Mouse (Mus musculus) duodenum, adult 2 months (tissue): ENCODE results near the gene Bax. TPM values are rescaled to one million over a fixed set of nuclear protein-coding genes. Genes with fewer than 3 reads are reported as not detected.

Experiments used
- polyA plus RNA-seq: library from polyadenylated mRNA; depleted of rRNA; stranded (reverse); fragments of >200 nt; gene quantifications from 2 replicates; pipeline ENCODE4 v1.2.3, GENCODE M21; 2012; ENCODE audit warnings: low replicate concordance; rRNA removed

The Bax gene
- 99.5 and 120 TPM in 2 replicates for polyA plus RNA-seq

GRCm38 (mm10) chr7:45466283-45467089 is at the start of gene Bax:
TSS of gene Bax (minus strand) at chr7:45466898.

GRCm38 (mm10) chr7:45509912-45510787 is 43.5 kb upstream of the Bax start, which contains the start of gene Nucb1:
TSS of gene Nucb1 (minus strand) at chr7:45510406.

GRCm38 (mm10) chr7:45488293-45489204 is 21.9 kb upstream of the Bax start, which contains the start of gene Dhdh:
TSS of gene Dhdh (minus strand) at chr7:45488805.

GRCm38 (mm10) chr7:45486761-45487415 is 20.2 kb upstream of the Bax start, which contains the start of gene Gm45808:
TSS of gene Gm45808 (minus strand) at chr7:45486811.

GRCm38 (mm10) chr7:45481374-45481927 is 14.8 kb upstream of the Bax start, which contains the start of gene Tulp2:
TSS of gene Tulp2 (plus strand) at chr7:45481877.

GRCm38 (mm10) chr7:45459564-45460140 is 7.0 kb downstream of the Bax start, which contains the start of gene Ftl1:
TSS of gene Ftl1 (minus strand) at chr7:45459884.

GRCm38 (mm10) chr7:45437521-45438276 is 29.0 kb downstream of the Bax start, which contains the start of gene Ruvbl2:
TSS of gene Ruvbl2 (minus strand) at chr7:45438096.

GRCm38 (mm10) chr7:45434203-45435015 is 32.3 kb downstream of the Bax start, which contains the start of gene Gys1:
TSS of gene Gys1 (plus strand) at chr7:45434844.

GRCm38 (mm10) chr7:45420615-45420919 is 46.1 kb downstream of the Bax start, which contains the start of gene Lhb:
TSS of gene Lhb (plus strand) at chr7:45420820.

GRCm38 (mm10) chr7:45413113-45413863 is 53.4 kb downstream of the Bax start, which contains the start of gene Ntf5:
TSS of gene Ntf5 (plus strand) at chr7:45413695.

Other genes starting within 250 kb of the Bax start
- gene Cd37, start 227.8 kb downstream of the Bax start, polyA plus RNA-seq = 12.2 and 41.2 TPM in 2 replicates
- not detected in 2 replicates for gene Slc6a16, start 225.8 kb downstream of the Bax start, polyA plus RNA-seq
- gene Slc6a21, start 189.4 kb downstream of the Bax start, polyA plus RNA-seq = 0.13 TPM in 1 of 2 replicates, not detected in the other
- gene Trpm4, start 133.1 kb downstream of the Bax start, polyA plus RNA-seq = 125 and 254 TPM in 2 replicates
- gene Hrc, start 131.6 kb downstream of the Bax start, polyA plus RNA-seq = 0.09 and 0.55 TPM in 2 replicates
- 34.3 and 84.9 TPM in 2 replicates for gene Ppfia3, start 99.9 kb downstream of the Bax start, polyA plus RNA-seq
- 2.5 and 6.3 TPM in 2 replicates for gene Lin7b, start 96.3 kb downstream of the Bax start, polyA plus RNA-seq
- gene Snrnp70, start 71.2 kb downstream of the Bax start, polyA plus RNA-seq = 112 and 146 TPM in 2 replicates
- 0.05 TPM in 2 replicates for gene Kcna7, start 61.2 kb downstream of the Bax start, polyA plus RNA-seq
- 0.05 and 0.39 TPM in 2 replicates for gene Ntf5, start 53.2 kb downstream of the Bax start, polyA plus RNA-seq
- gene Lhb, start 46.1 kb downstream of the Bax start, polyA plus RNA-seq = 0.26 TPM in 1 of 2 replicates, not detected in the other
- 12.8 and 17.7 TPM in 2 replicates for gene Gys1, start 32.1 kb downstream of the Bax start, polyA plus RNA-seq
- gene Ruvbl2, start 28.8 kb downstream of the Bax start, polyA plus RNA-seq = 41.3 and 64.9 TPM in 2 replicates
- 4,626 and 7,473 TPM in 2 replicates for gene Ftl1, start 7.0 kb downstream of the Bax start, polyA plus RNA-seq
- gene Tulp2, start 15.0 kb upstream of the Bax start, polyA plus RNA-seq = 0.18 TPM in 1 of 2 replicates, not detected in the other
- gene Gm45808, start 19.9 kb upstream of the Bax start, polyA plus RNA-seq = not detected in 2 replicates
- gene Dhdh, start 21.9 kb upstream of the Bax start, polyA plus RNA-seq = 0.32 and 0.59 TPM in 2 replicates
- gene Nucb1, start 43.5 kb upstream of the Bax start, polyA plus RNA-seq = 567 and 598 TPM in 2 replicates
- 18.7 and 21.9 TPM in 2 replicates for gene Ppp1r15a, start 59.4 kb upstream of the Bax start, polyA plus RNA-seq
- gene Plekha4, start 59.4 kb upstream of the Bax start, polyA plus RNA-seq = 3.7 and 6.0 TPM in 2 replicates
- 0.63 and 0.78 TPM in 2 replicates for gene Hsd17b14, start 88.0 kb upstream of the Bax start, polyA plus RNA-seq
- 31.0 and 41.9 TPM in 2 replicates for gene Bcat2, start 103.3 kb upstream of the Bax start, polyA plus RNA-seq
- gene Fgf21, start 148.6 kb upstream of the Bax start, polyA plus RNA-seq = 2.2 TPM in 1 of 2 replicates, not detected in the other
- 0.47 and 1.1 TPM in 2 replicates for gene Fut1, start 150.4 kb upstream of the Bax start, polyA plus RNA-seq
- gene Izumo1, start 154.9 kb upstream of the Bax start, polyA plus RNA-seq = 0.25 and 0.43 TPM in 2 replicates
- gene Rasip1, start 160.6 kb upstream of the Bax start, polyA plus RNA-seq = 8.4 and 11.8 TPM in 2 replicates
- 1.1 and 2.0 TPM in 2 replicates for gene Mamstr, start 173.1 kb upstream of the Bax start, polyA plus RNA-seq
- 0.25 and 20.6 TPM in 2 replicates for gene Fut2, start 199.5 kb upstream of the Bax start, polyA plus RNA-seq
- gene Ntn5, start 217.1 kb upstream of the Bax start, polyA plus RNA-seq = 0.15 and 0.25 TPM in 2 replicates
- 0.08 and 0.23 TPM in 2 replicates for gene Sec1, start 227.5 kb upstream of the Bax start, polyA plus RNA-seq
- 1.8 and 5.9 TPM in 2 replicates for gene Car11, start 232.9 kb upstream of the Bax start, polyA plus RNA-seq
- 13.9 and 52.0 TPM in 2 replicates for gene Dbp, start 238.2 kb upstream of the Bax start, polyA plus RNA-seq
- gene Rpl18, start 248.6 kb upstream of the Bax start, polyA plus RNA-seq = 1,256 and 1,945 TPM in 2 replicates